Mouse (Mus musculus) B cell, adult 62 days (primary cell): ENCODE measurements around the gene Cox17. TPM values are rescaled to one million over a fixed set of nuclear protein-coding genes. Genes with fewer than 3 reads are reported as not detected.

Experiments used
- total RNA-seq: library from RNA; stranded (reverse); gene quantifications from 4 replicates; pipeline ENCODE4 v1.2.4, GENCODE M21; 2023

Cox17 gene
- total RNA-seq: 68.1 to 84.3 TPM (median 77.1 TPM) in 4 replicates

DNA sequence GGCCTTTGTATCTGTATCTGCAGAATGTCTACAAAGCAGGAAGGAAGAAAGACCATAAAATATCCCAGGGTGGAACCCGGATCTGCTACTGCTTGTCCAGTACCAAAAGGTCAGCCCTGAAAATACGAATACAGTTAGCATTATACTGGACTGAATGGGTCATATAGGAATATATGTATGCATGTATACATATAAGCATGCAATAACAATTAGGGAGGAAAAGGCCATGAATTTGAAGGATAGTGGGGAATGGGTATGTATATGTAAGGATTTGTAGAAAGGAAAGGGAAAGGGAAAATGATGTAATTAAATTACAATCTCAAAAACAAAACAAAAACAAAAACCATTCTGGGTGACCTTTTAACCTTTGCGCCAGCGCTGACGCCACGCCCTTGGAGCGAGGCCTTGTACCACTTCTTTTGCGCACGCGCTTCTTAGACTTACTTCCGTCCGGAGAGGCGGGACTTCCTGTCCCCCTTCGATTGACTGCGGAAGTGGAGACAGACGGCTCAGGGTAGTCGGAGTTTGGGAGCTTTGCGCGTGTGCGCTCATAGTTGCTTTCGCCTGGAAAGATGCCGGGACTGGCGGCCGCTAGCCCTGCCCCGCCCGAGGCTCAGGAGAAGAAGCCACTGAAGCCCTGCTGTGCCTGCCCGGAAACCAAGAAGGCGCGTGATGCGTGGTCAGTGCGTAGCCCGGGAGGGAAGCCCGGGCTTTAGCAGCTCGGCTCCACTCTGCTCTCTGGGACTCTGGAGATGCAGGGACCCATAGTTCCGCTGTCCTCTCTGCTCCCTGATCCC, at the start of gene Cox17, which contains the start of gene Gm21987:
Gene Cox17 (plus strand): TSS at position 463 of the 797 bp plus-strand sequence.
Gene Gm21987 (plus strand): TSS at position 512 of the 797 bp plus-strand sequence.

GRCm38 (mm10) chr16:38341396-38342324, 5.1 kb upstream of the Cox17 start, which contains the start of gene Maats1:
Gene Maats1 (minus strand): TSS chr16:38342143.

GRCm38 (mm10) chr16:38361933-38362332, 15.1 kb downstream of the Cox17 start, which contains the start of gene Popdc2:
Gene Popdc2 (plus strand): TSS chr16:38362209.

Other genes starting within 250 kb of the Cox17 start
- gene Nr1i2, start 52.2 kb upstream of the Cox17 start, total RNA-seq: not detected in 4 replicates
- 0.30 TPM in 1 of 4 replicates, not detected in the others for gene Maats1, start 4.8 kb upstream of the Cox17 start, total RNA-seq
- 1.8 TPM in 1 of 4 replicates, not detected in the others for gene Gm21987, start within 50 bp of the Cox17 start, total RNA-seq
- 0.35 to 0.53 TPM in 2 of 4 replicates, not detected in the others for gene Popdc2, start 15.2 kb downstream of the Cox17 start, total RNA-seq
- gene Pla1a, start 86.2 kb downstream of the Cox17 start, total RNA-seq: not detected in 4 replicates
- gene Adprh, start 105.7 kb downstream of the Cox17 start, total RNA-seq: 25.9 to 32.5 TPM (median 27.8 TPM) in 4 replicates
- 1.4 to 2.6 TPM (median 1.7 TPM) in 4 replicates for gene Cd80, start 108.6 kb downstream of the Cox17 start, total RNA-seq
- gene Timmdc1, start 175.7 kb downstream of the Cox17 start, total RNA-seq: 17.6 to 21.6 TPM (median 19.5 TPM) in 4 replicates
- gene Poglut1, start 203.3 kb downstream of the Cox17 start, total RNA-seq: 16.7 to 27.5 TPM (median 24.9 TPM) in 4 replicates
- 49.9 to 65.0 TPM (median 59.6 TPM) in 4 replicates for gene Tmem39a, start 211.7 kb downstream of the Cox17 start, total RNA-seq